ENCODE assay signal across 8 mouse cellular contexts in genomic region chr17:4996814-4997549, GRCm38 (mm10). TPM values are rescaled to one million over a fixed set of nuclear protein-coding genes. Genes with fewer than 3 reads are reported as not detected.
DNase-seq lines count a peak whose midpoint lies in the region; ATAC-seq and TF ChIP-seq lines count a peak whose summit lies in the region.

No protein-coding gene starts in this region.

- H3K36me3 ChIP-seq in erythroblast, embryonic 14.5 days (ENCODE audit: control insufficient read depth), result no peaks in the 10 kb centered on the region
- H3K36me3 ChIP-seq in intestine, embryonic 14.5 days (ENCODE audit: control insufficient read depth, insufficient read depth, low read length), result no peaks in the 10 kb centered on the region

- peak overlapping the region; percentile 89 for H3K4me3 ChIP-seq in erythroblast, embryonic 14.5 days (replicated peaks)
- H3K4me3 ChIP-seq in intestine, embryonic 14.5 days (ENCODE audit: low read depth, low read length), result peak overlapping the region; percentile 80
- peak overlapping the region; percentile 87 for H3K4me3 ChIP-seq in lung, adult 2 months (replicated peaks; ENCODE audit: extremely low read depth, low read depth, low read length)

- H3K27ac ChIP-seq in intestine, embryonic 14.5 days (ENCODE audit: low read depth), result peak overlapping the region; percentile 100

- TF ChIP-seq POLR2A in lung, adult 2 months (IDR thresholded peaks at IDR 0.05; ENCODE audit: borderline replicate concordance, extremely low read depth, low read depth, low read length), result no peak

- H3K27me3 ChIP-seq in erythroblast, embryonic 14.5 days (ENCODE audit: control insufficient read depth), result no peaks in the 10 kb centered on the region
- no peaks in the 10 kb centered on the region for H3K27me3 ChIP-seq in intestine, embryonic 14.5 days (replicated peaks; ENCODE audit: control insufficient read depth, insufficient read depth, low read length)

- peak; percentile 59 to 63 for DNase-seq in left cerebral cortex, postnatal 14 days (ENCODE audit: low spot score in 2 of 2)
- DNase-seq in left cerebral cortex, adult 9 months (ENCODE audit: low spot score in 2 of 2), result no peak
- DNase-seq in ZHBTc4 (ENCODE audit: low read depth, low spot score), result peak; percentile 42
- DNase-seq in intestine, embryonic 14.5 days (ENCODE audit: low spot score), result peak; percentile 62
- DNase-seq in lung, adult 2 months, result no peak
- peak; percentile 55 for DNase-seq in retina, adult 2 months (ENCODE audit: low read depth, low spot score)
- no peak for DNase-seq in right cerebral cortex, postnatal 25 days

- TF ChIP-seq CTCF in lung, adult 2 months (IDR thresholded peaks at IDR 0.05; ENCODE audit: insufficient read depth, low read length), result no peak

- ATAC-seq in intestine, embryonic 14.5 days (replicated peaks; ENCODE audit: low FRiP score, low TSS enrichment, low read depth), result no peak

- peak overlapping the region; percentile 81 for H3K4me2 ChIP-seq in intestine, embryonic 14.5 days (ENCODE audit: low read length)

- 0% methylated on average over 20 of the region's 20 CpGs for WGBS in intestine, embryonic 14.5 days
- WGBS in lung, adult 2 months, result under 1% methylated on average over 20 of the region's 20 CpGs

- no peaks in the 10 kb centered on the region for H3K9me3 ChIP-seq in erythroblast, embryonic 14.5 days (ENCODE audit: control insufficient read depth, low read length)
- H3K9me3 ChIP-seq in intestine, embryonic 14.5 days (ENCODE audit: control insufficient read depth, low read length), result no peaks in the 10 kb centered on the region

- intact Hi-C loops in left cerebral cortex, postnatal 14 days (cut with DNase I), result loop anchor here (5.0 to 10.0 kb wide), 2 partner anchors 195 to 408 kb away; no protein-coding TSS in a partner anchor

- H3K9ac ChIP-seq in intestine, embryonic 14.5 days (ENCODE audit: low read length), result peak overlapping the region; percentile 100

- peaks cover 40% of the 10 kb centered on the region for H3K4me1 ChIP-seq in erythroblast, embryonic 14.5 days (ENCODE audit: control insufficient read depth)
- peaks cover 36% of the 10 kb centered on the region for H3K4me1 ChIP-seq in intestine, embryonic 14.5 days (replicated peaks; ENCODE audit: control insufficient read depth, insufficient read depth, low read length)
- H3K4me1 ChIP-seq in lung, adult 2 months (ENCODE audit: control insufficient read depth, insufficient read depth, low read length), result peaks cover 10% of the 10 kb centered on the region

RNA-seq across cellular contexts. Expression of gene Arid1b, which starts 2.9 kb away (rescaled TPM):
- total RNA-seq in left cerebral cortex, postnatal 14 days (2021), result 10 to 100 TPM; 77.7 to 79.6 TPM
- polyA plus RNA-seq in erythroblast, embryonic 14.5 days (2012), result 1.5 and 2.6 TPM in 2 replicates
- 14.9 and 16.4 TPM in 2 replicates for polyA plus RNA-seq in intestine, embryonic 14.5 days (2014; fragmentation: Nextera tagmentation; extraction: Ambion mirVana)
- 60.1 and 60.4 TPM in 2 replicates for polyA plus RNA-seq in lung, adult 2 months (2012; rRNA removed)

Comparison
In these comparisons a context has a peak if more than half of its experiments do, and no peak if none do; other contexts are left out.
1. DNase-seq: peak in left cerebral cortex, postnatal 14 days (2 of 2), ZHBTc4 (single experiment), intestine, embryonic 14.5 days (single experiment) and retina, adult 2 months (single experiment); none in left cerebral cortex, adult 9 months (0 of 2), lung, adult 2 months (single experiment) and right cerebral cortex, postnatal 25 days (single experiment).
2. Peak in every context shown above with its lines, with median percentiles within 50 percentile points of each other: H3K4me3 ChIP-seq.